Mouse (Mus musculus) A20 (cell line): ENCODE data around the gene 1700092M07Rik.
A peak's percentile ranks its signal among the peaks of the same experiment; 100 is the strongest.

ENCODE experiments used
- DNase-seq: peaks from one replicate; pipeline ENCODE4 v3.0.0-alpha.2; 2011; ENCODE audit warnings: low read depth, low spot score

1700092M07Rik gene

GRCm38 (mm10) chr19:8741243-8741869 lies 838 bp downstream of the 1700092M07Rik start, which contains the start of gene Stx5a:
Stx5a (plus strand) TSS chr19:8741413.
- peak; percentile 100 for DNase-seq

GRCm38 (mm10) chr19:8742176-8742575 lies 1.7 kb downstream of the 1700092M07Rik start:
- DNase-seq, result no peak

- DNase-seq, result no peak
Measured at GRCm38 (mm10) chr19:8745382-8745781, 4.9 kb downstream of the 1700092M07Rik start.

GRCm38 (mm10) chr19:8747368-8747767 lies 6.8 kb downstream of the 1700092M07Rik start:
- no peak for DNase-seq

GRCm38 (mm10) chr19:8755652-8756051 lies 15.1 kb downstream of the 1700092M07Rik start:
- DNase-seq, result no peak

GRCm38 (mm10) chr19:8756635-8757387 lies 16.3 kb downstream of the 1700092M07Rik start, which contains the start of gene Nxf1:
Nxf1 (plus strand) TSS chr19:8757073.
- DNase-seq, result peak; percentile 98

- no peak for DNase-seq
Measured at GRCm38 (mm10) chr19:8757471-8757998, 17.0 kb downstream of the 1700092M07Rik start.

GRCm38 (mm10) chr19:8758899-8759298 lies 18.4 kb downstream of the 1700092M07Rik start:
- DNase-seq, result no peak

GRCm38 (mm10) chr19:8760757-8761156 lies 20.2 kb downstream of the 1700092M07Rik start:
- no peak for DNase-seq

- no peak for DNase-seq
Measured at GRCm38 (mm10) chr19:8763276-8763675, 22.8 kb downstream of the 1700092M07Rik start.

- DNase-seq, result no peak
Measured at GRCm38 (mm10) chr19:8765562-8765961, 25.0 kb downstream of the 1700092M07Rik start.

- no peak for DNase-seq
Measured at GRCm38 (mm10) chr19:8770567-8771270, 30.2 kb downstream of the 1700092M07Rik start, which contains the start of gene Tmem223. Tmem223 (plus strand) TSS chr19:8770996.

GRCm38 (mm10) chr19:8772996-8773395 lies 32.5 kb downstream of the 1700092M07Rik start:
- no peak for DNase-seq

GRCm38 (mm10) chr19:8773409-8773808 lies 32.9 kb downstream of the 1700092M07Rik start:
- peak; percentile 38 for DNase-seq

- peak; percentile 96 for DNase-seq
Measured at GRCm38 (mm10) chr19:8774086-8774835, 33.7 kb downstream of the 1700092M07Rik start, which contains the start of gene Tmem179b. Tmem179b (minus strand) TSS chr19:8774467.

- DNase-seq, result peak; percentile 54
Measured at GRCm38 (mm10) chr19:8774951-8775421, 34.5 kb downstream of the 1700092M07Rik start.

GRCm38 (mm10) chr19:8786008-8786781 lies 45.7 kb downstream of the 1700092M07Rik start, which contains the start of gene Taf6l:
Taf6l (minus strand) TSS chr19:8786417.
- peak; percentile 97 for DNase-seq

- DNase-seq, result no peak
Measured at GRCm38 (mm10) chr19:8788521-8788920, 48.0 kb downstream of the 1700092M07Rik start.

- DNase-seq, result no peak
Measured at GRCm38 (mm10) chr19:8789171-8789570, 48.7 kb downstream of the 1700092M07Rik start.

GRCm38 (mm10) chr19:8790171-8790570 lies 49.7 kb downstream of the 1700092M07Rik start:
- no peak for DNase-seq
